Mouse (Mus musculus) heart, postnatal 36 days (tissue): ENCODE data around the gene Gstz1. TPM values are rescaled to one million over a fixed set of nuclear protein-coding genes. Genes with fewer than 3 reads are reported as not detected.

Experiments
- DNase-seq, 2 experiments: peaks; one replicate each; pipeline ENCODE4 v3.0.0; 2021 to 2022
- intact Hi-C: fragments of 180-260 bp; cut with DNase I; formaldehyde crosslinking; loops from one replicate; pipeline ENCODE4 v1.15.1; 2025
- total RNA-seq, 2 experiments: library from RNA; stranded (reverse); gene quantifications; 2 replicates each; pipeline ENCODE4 v1.2.3; 2021

Gene Gstz1
- total RNA-seq = 10 to 100 TPM; 47.6 TPM

- peak; percentile 83 to 85 for DNase-seq
- intact Hi-C loops = loop anchor here (2.0 kb wide), 1 partner anchor 122 kb away; no protein-coding TSS in a partner anchor
These were observed at the start of gene Gstz1 for GRCm38 (mm10) chr12:87146966-87147365. TSS of gene Gstz1 (plus strand) at chr12:87147165.

DNA sequence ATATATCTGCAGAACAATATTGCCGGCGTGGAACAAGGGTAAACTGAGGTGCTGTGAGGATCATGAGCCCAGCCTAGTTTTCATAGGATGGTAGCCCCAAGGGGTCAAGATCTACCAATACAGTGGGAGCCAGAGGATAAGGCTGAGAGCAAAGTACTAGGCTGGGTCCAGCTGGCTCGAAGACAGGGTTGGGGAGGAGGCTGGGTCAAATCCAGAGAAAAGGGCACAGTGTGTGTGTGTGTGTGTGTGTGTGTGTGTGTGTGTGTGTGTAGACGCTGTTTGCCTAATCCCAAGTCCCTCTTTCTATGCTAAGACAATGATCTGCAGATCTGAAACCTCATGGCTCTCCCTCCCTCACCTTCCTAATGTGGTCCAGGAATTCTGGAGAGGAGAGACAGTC is 46.6 kb upstream of the Gstz1 start:
- DNase-seq = no peak
- intact Hi-C loops = no loop called here

DNA sequence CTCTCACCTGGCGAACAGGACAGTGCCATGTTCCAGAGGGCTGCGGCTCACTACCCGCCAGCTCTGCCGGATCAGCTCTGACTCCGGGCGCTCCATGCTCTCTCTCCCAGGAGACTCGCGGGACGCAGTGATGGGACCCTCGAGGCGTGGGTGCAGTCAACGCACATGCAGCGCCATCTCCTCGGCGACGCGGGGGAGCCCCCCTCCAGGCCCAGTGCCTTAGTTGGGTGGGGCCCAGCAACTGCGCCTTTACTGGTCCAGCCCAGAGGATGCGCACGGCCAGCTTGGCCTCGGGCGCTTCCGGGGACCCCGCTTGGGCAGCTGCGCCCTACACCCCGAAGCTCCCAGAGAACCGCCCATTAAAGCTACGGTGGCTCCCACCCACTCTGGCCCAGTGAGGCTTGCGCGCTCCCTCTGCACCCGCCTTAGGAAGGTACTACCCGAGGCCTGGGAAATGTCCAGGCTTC is 44.8 kb upstream of the Gstz1 start, which contains the start of gene Ngb:
TSS of gene Ngb (minus strand) at position 375 of the 467 bp plus-strand sequence.
- intact Hi-C loops = no loop called here
- no peak for DNase-seq

DNA sequence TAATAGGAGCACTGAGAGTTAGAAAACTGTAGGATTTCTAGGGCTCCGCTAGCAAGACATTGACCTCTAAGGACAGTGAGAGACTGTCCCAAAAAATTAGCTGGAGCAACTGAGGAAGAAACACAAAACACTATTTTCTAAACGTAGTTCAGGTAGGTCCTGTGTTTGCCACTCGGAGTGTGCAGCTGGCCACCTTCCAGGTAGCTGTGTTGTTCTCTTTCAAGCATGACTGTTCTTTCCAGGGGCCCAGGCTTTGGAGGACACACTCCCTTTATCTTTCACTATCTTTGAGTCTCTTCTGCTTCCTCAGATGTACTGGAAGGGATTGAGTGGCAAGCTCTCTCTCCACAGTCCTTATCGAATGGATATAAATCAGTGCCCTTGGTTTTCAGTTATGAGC is 43.5 kb upstream of the Gstz1 start:
- no peak for DNase-seq
- intact Hi-C loops = no loop called here

GRCm38 (mm10) chr12:87104796-87105195 is 42.2 kb upstream of the Gstz1 start:
- no peak for DNase-seq
- intact Hi-C loops = no loop called here

GRCm38 (mm10) chr12:87107357-87107977 is 39.5 kb upstream of the Gstz1 start:
- no peak for DNase-seq
- intact Hi-C loops = no loop called here

GRCm38 (mm10) chr12:87121918-87122589 is 24.9 kb upstream of the Gstz1 start:
- no peak for DNase-seq
- intact Hi-C loops = no loop called here

DNA sequence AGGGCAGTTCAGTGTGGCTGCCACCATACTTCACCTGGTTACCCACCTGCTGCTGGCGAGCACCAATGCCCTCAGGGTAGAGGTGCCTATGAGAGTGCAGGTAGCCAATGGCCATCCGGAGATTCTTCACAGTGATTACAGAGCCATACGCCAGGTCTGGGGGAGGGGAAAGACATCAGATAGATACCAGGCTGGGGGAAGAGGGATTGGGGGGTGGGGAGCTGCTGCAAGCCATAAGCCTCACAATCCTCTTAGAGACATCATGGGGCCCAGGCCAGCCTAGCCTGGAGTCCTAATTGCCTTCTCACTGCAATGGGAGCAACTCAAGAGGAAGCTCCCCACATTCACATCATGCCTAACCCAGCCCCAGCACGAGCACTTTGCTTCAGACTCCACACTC is 19.7 kb upstream of the Gstz1 start:
- DNase-seq = no peak
- intact Hi-C loops = no loop called here

GRCm38 (mm10) chr12:87130224-87130623 is 16.7 kb upstream of the Gstz1 start:
- DNase-seq = no peak
- intact Hi-C loops = loop anchor here (5.0 kb wide), 2 partner anchors 117 to 202 kb away; no protein-coding TSS in a partner anchor

- DNase-seq = no peak
- intact Hi-C loops = loop anchor here (5.0 kb wide), 2 partner anchors 116 to 201 kb away; no protein-coding TSS in a partner anchor
These were observed 15.8 kb upstream of the Gstz1 start for GRCm38 (mm10) chr12:87131181-87131580.

GRCm38 (mm10) chr12:87131619-87132018 is 15.3 kb upstream of the Gstz1 start:
- DNase-seq = peak; percentile 14 to 20

DNA sequence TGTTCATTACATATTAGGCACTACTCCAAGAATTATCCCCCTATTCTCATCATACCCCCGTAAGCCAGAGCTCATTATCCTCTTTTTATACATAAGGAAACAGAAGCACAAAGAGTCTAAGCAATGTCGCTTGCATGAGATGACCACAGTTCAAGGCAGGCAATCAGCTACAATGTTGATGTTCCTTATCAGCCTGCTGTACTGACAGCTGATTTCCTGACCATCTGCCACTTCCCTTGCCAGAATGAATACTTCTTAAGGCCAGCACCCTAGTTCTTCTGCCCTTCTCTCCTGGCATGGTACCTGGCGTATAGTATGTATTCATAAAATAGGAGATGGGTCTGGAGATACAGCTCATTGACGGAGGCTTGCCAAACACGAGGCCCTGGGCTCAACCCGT is 14.8 kb upstream of the Gstz1 start:
- DNase-seq = no peak

More at GRCm38 (mm10) chr12:87131619-87132018, 15.3 kb upstream of the Gstz1 start:
- intact Hi-C loops = loop anchor here (5.0 kb wide), 2 partner anchors 116 to 201 kb away; no protein-coding TSS in a partner anchor

GRCm38 (mm10) chr12:87132784-87133183 is 14.2 kb upstream of the Gstz1 start:
- no peak for DNase-seq
- intact Hi-C loops = loop anchor here (5.0 kb wide), 2 partner anchors 115 to 200 kb away; no protein-coding TSS in a partner anchor

More for the DNA sequence above, 14.8 kb upstream of the Gstz1 start:
- intact Hi-C loops = loop anchor here (5.0 kb wide), 2 partner anchors 115 to 200 kb away; no protein-coding TSS in a partner anchor

DNA sequence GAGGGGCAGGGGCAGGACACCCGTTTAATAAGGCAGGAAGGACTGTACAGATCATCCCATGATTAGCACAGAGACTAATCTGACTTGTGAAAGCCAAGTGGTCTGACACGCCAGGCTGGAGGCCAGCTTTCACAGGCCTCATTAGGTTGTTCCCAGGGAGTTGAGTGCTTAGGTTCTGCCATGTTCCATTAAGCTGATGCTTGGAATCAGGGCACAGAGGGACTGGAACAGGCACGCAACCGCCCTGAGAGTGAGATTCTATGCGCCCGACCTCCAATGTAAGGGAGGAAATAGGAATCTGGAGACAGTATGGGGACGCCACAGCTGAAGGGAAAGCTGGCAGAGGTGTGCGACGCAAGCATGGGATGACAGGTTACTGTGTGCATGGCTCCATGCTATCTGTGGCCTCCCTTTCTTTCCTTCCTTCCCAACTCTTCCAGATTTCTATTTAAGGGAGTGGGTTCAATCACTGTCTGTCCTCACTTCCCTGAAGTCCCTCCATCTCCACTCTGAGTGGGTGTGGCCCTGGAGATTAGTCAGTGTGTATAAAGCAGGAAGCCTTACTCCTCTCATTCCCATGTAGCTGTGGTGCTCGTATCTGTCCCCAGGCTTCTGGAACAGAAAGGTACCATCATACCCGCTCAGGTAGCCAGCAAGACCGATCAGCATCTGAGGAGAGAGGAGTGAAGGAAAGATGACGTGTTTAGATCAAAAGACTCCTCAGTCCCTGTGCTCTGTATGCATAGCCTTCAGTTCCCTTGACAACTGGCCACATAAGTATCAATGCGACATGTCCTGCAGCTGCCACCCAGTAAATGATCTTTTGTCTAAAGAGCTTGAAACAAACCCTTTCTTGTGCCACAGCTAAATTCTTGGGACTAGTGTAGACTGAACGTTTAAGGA is 9.3 kb upstream of the Gstz1 start:
- intact Hi-C loops = no loop called here
- DNase-seq = no peak

DNA sequence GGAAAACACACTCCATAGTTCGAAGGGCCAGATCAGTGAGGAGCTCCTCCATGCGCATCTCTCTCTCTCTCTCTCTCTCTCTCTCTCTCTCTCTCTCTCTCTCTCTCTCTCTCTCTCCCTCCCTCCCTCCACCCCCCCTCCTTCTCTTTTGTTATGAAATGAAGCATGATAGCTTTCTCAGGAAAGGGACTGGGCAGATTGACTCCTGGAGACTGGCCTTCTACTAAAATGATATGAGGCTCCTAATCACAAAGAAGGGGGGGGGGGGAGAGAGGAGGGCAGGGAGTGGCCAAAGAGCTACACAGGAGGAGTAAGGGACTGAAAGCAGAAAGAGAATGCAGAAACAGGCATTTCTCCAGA is 8.6 kb upstream of the Gstz1 start:
- intact Hi-C loops = no loop called here
- no peak for DNase-seq

- no peak for DNase-seq
- intact Hi-C loops = no loop called here
These were observed 8.2 kb upstream of the Gstz1 start for GRCm38 (mm10) chr12:87138768-87139167.

DNA sequence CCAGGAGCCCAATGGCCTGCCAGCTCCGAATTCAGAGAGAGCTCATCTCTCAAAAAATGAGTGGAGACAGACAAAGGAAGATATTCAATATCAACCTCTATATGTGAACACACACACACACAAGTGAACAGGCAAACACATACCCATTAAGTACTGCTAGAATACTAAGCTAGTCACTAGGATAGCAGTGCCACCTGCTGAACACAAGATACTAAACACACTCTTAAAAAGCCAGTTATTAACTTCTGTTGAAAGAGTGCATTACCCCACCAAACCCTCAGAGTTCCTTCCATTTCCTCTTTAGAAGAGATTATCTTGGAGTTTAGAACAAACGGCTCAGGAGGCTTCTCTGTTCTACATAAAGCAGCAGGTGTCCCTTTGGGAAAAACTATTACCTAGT is 4.8 kb upstream of the Gstz1 start:
- intact Hi-C loops = no loop called here
- DNase-seq = no peak

DNA sequence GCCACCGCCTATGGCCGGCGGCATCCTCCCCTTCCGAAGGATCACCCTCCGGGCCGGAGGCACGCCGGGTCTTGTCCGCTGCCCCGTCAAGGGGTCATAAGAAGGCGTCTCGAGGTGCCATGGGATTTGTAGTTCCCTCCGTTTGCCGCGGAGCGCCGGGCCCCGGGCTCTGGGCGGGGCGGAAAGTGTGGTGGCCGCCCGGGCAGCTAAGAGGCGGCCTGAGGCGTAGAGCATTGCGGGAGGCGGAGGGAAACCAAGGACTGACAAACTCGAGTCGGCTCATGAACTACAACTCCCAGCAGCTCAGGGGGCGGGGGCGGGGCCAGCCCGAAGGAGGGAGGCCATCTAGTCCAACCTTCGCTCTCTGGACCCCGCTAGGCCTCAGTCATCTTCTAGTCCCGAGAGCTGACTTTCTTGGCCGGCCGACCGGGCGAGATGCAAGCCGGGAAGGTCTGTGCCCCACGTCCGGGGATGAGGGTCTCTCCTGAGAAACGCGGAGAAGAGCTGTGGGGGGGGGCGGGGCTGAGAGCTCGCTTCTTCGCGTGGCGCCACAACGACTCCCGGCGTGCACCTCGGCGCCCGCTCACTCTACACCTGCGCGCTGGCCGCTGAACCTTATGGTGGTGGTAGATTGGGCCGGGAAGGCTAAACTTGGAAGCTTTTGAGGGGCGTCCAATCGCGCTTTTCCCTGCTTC is 577 bp downstream of the Gstz1 start, which contains the start of gene Pomt2:
TSS of gene Pomt2 (minus strand) at position 574 of the 695 bp plus-strand sequence.
- intact Hi-C loops = loop anchor here (2.0 kb wide), 2 partner anchors 53 to 121 kb away; partner anchors contain the start of gene Tmed8

GRCm38 (mm10) chr12:87148136-87148535 is 1.2 kb downstream of the Gstz1 start:
- DNase-seq = no peak
- intact Hi-C loops = loop anchor here (2.0 kb wide), 1 partner anchor 53 kb away; the partner anchor contains the start of gene Tmed8

More for the DNA sequence above, 577 bp downstream of the Gstz1 start, which contains the start of gene Pomt2:
- peak; percentile 87 to 92 for DNase-seq

- intact Hi-C loops = loop anchor here (2.0 kb wide), 1 partner anchor 51 kb away; the partner anchor contains the start of gene Tmed8
- no peak for DNase-seq
These were observed 2.5 kb downstream of the Gstz1 start for GRCm38 (mm10) chr12:87149471-87149870.
